Mouse (Mus musculus) cerebellum, adult 18-20 months (tissue): ENCODE data around the gene Gm21797.
"Not testable (repeated sequence)": the region's sequence is repeated elsewhere in the genome, so short reads cannot be mapped to it uniquely, and the experiment has no call there.

ENCODE experiments used
- DNase-seq, 2 experiments: peaks; one replicate each; pipeline ENCODE4 v3.0.0; 2021

Gene Gm21797

GRCm38 (mm10) chrY:40775665-40776064 is at the start of gene Gm21797:
Gm21797 (minus strand) TSS chrY:40775765.
- DNase-seq = not testable (repeated sequence)

- DNase-seq = not testable (repeated sequence)
Observed at GRCm38 (mm10) chrY:40804614-40805013, 29.0 kb upstream of the Gm21797 start, which contains the start of gene Gm20795. Gm20795 (plus strand) TSS chrY:40804914.
